Mouse (Mus musculus): ENCODE data around the gene Smim7.

GRCm38 (mm10) chr8:72565970-72566369 lies 4.9 kb downstream of the Smim7 start:
- no peak for TF ChIP-seq CTCF (IDR thresholded peaks at IDR 0.05; ENCODE audit: insufficient read depth, low read length)
- no peak for TF ChIP-seq POLR2A (IDR thresholded peaks at IDR 0.05; ENCODE audit: borderline replicate concordance, extremely low read depth, low read depth, low read length)
